Mouse (Mus musculus) forebrain, embryonic 13.5 days (tissue): ENCODE results near the gene Cd209a. TPM values are rescaled to one million over a fixed set of nuclear protein-coding genes. Genes with fewer than 3 reads are reported as not detected.
"Not testable (repeated sequence)": the region's sequence is repeated elsewhere in the genome, so short reads cannot be mapped to it uniquely, and the experiment has no call there.

Experiments used
- ATAC-seq: fragments of 200-750 bp; cut with Nextera tagmentation; 2 replicates; pipeline ENCODE4 v1.8.0; 2017
- H3K27ac ChIP-seq: fragments of 300-500 bp; sonication (generic); 2 replicates; pipeline ENCODE4 v1.5.1; 2015; ENCODE audit warnings: inconsistent platforms, mild to moderate bottlenecking, moderate library complexity
- H3K27me3 ChIP-seq: fragments of 300-500 bp; sonication (generic); 2 replicates; pipeline ENCODE4 v1.6.1; 2015; ENCODE audit warnings: mild to moderate bottlenecking, inconsistent platforms
- H3K36me3 ChIP-seq: fragments of 300-500 bp; sonication (generic); 2 replicates; pipeline ENCODE4 v1.6.1; 2015; ENCODE audit warnings: mild to moderate bottlenecking, inconsistent platforms; ENCODE audit not compliant: poor library complexity, severe bottlenecking
- H3K4me1 ChIP-seq: fragments of 300-500 bp; sonication (generic); 2 replicates; pipeline ENCODE4 v1.6.1; 2015; ENCODE audit warnings: inconsistent platforms
- H3K4me2 ChIP-seq: fragments of 300-500 bp; sonication (generic); 2 replicates; pipeline ENCODE4 v1.6.1; 2015; ENCODE audit warnings: inconsistent platforms, mild to moderate bottlenecking, moderate library complexity
- H3K4me3 ChIP-seq: fragments of 300-500 bp; sonication (generic); 2 replicates; pipeline ENCODE4 v1.5.1; 2015; ENCODE audit warnings: mild to moderate bottlenecking, inconsistent platforms
- H3K9ac ChIP-seq: fragments of 300-500 bp; sonication (generic); 2 replicates; pipeline ENCODE4 v1.6.1; 2015; ENCODE audit warnings: mild to moderate bottlenecking, inconsistent platforms
- H3K9me3 ChIP-seq: fragments of 300-500 bp; sonication (generic); replicated peaks from 2 replicates; pipeline ENCODE4 v1.6.1; 2016; ENCODE audit warnings: inconsistent platforms
- WGBS: fragments of 180-500 bp; shearing (Covaris S2); methylation state at CpG from one replicate; pipeline ENCODE4 v1.1.7; 2015; 5-methylcytosine and 5-hydroxymethylcytosine counted together
- polyA plus RNA-seq: library from polyadenylated mRNA; unstranded; fragments of >200 nt; fragmentation: Nextera tagmentation; extraction: Ambion mirVana; gene quantifications from 2 replicates; pipeline ENCODE4 v1.2.1, GENCODE M21; 2015

The Cd209a gene
- polyA plus RNA-seq: not detected in 2 replicates

GRCm38 (mm10) chr8:3748761-3749160 is at the start of gene Cd209a:
Gene Cd209a, minus strand, starts transcription at chr8:3748984.
- H3K9me3 ChIP-seq: peaks cover 18% of the 10 kb centered on the region
- no peak within 1 kb of the TSS for H3K9ac ChIP-seq
- WGBS: 94% methylated on average over 4 of the region's 4 CpGs
- H3K4me3 ChIP-seq: no peak within 1 kb of the TSS
- H3K4me1 ChIP-seq: no peaks in the 10 kb centered on the region
- no peaks in the 10 kb centered on the region for H3K36me3 ChIP-seq
- H3K27ac ChIP-seq: no peak within 1 kb of the TSS
- H3K27me3 ChIP-seq: no peaks in the 10 kb centered on the region
- no peak within 1 kb of the TSS for H3K4me2 ChIP-seq
- ATAC-seq: no peak

- H3K4me3 ChIP-seq, H3K27ac ChIP-seq, H3K4me2 ChIP-seq, ATAC-seq, H3K36me3 ChIP-seq, H3K27me3 ChIP-seq, H3K4me1 ChIP-seq, H3K9ac ChIP-seq: not testable (repeated sequence)
- peaks cover 34% of the 10 kb centered on the region for H3K9me3 ChIP-seq
- WGBS: 87% methylated on average over 5 of the region's 5 CpGs
Observed at GRCm38 (mm10) chr8:3768641-3769040, 19.9 kb upstream of the Cd209a start.

GRCm38 (mm10) chr8:3754261-3754850 is 5.6 kb upstream of the Cd209a start:
- Histone ChIP-seq H3K4me3 (no peak overlapping the region), H3K4me1 (no peaks in the 10 kb centered on the region), H3K27me3 (no peaks in the 10 kb centered on the region), H3K36me3 (no peaks in the 10 kb centered on the region), H3K9ac (no peak overlapping the region), H3K9me3 (peaks cover 25% of the 10 kb centered on the region), H3K27ac (no peak overlapping the region), H3K4me2 (no peak overlapping the region)
- WGBS: 70% methylated on average over 18 of the region's 18 CpGs
- ATAC-seq: peak; percentile 99

GRCm38 (mm10) chr8:3736947-3737346 is 11.8 kb downstream of the Cd209a start:
- Histone ChIP-seq H3K9ac (no peak overlapping the region), H3K27ac (no peak overlapping the region), H3K4me2 (no peak overlapping the region), H3K36me3 (no peaks in the 10 kb centered on the region), H3K27me3 (no peaks in the 10 kb centered on the region), H3K4me1 (no peaks in the 10 kb centered on the region), H3K9me3 (no peaks in the 10 kb centered on the region), H3K4me3 (no peak overlapping the region)
- ATAC-seq: no peak
- WGBS: 93% methylated on average over 2 of the region's 2 CpGs

- 93% methylated on average over 2 of the region's 2 CpGs for WGBS
- H3K4me2 ChIP-seq: no peak overlapping the region
- no peak overlapping the region for H3K27ac ChIP-seq
- H3K36me3 ChIP-seq: no peaks in the 10 kb centered on the region
- no peak overlapping the region for H3K9ac ChIP-seq
- no peaks in the 10 kb centered on the region for H3K9me3 ChIP-seq
- no peaks in the 10 kb centered on the region for H3K27me3 ChIP-seq
- no peak overlapping the region for H3K4me3 ChIP-seq
- H3K4me1 ChIP-seq: no peaks in the 10 kb centered on the region
- ATAC-seq: no peak
Observed at GRCm38 (mm10) chr8:3735599-3735998, 13.2 kb downstream of the Cd209a start.

DNA sequence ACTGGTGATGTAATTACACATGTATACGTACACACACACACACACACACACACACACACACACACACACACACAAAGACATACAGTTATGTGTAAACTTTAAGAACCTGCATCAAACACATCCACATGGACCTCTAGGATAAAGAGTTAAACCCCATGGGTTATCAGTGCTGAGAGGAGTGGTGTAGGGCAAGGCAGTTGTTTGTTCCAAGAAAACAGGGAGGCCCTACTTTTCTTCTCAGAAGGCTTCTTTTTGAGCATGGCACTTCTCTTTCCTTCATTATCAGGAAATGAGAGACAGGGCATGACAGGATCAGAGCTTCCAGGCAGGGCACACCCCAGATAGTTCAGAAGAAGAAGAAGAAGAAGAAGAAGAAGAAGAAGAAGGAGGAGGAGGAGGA is 14.7 kb downstream of the Cd209a start:
- 69% methylated on average over 1 of the region's 1 CpGs for WGBS
- no peak for ATAC-seq

GRCm38 (mm10) chr8:3721041-3721440 is 27.7 kb downstream of the Cd209a start:
- no peaks in the 10 kb centered on the region for H3K4me1 ChIP-seq

More for the DNA sequence above, 14.7 kb downstream of the Cd209a start:
- Histone ChIP-seq H3K4me1 (no peaks in the 10 kb centered on the region), H3K4me3 (no peak overlapping the region), H3K27ac (no peak overlapping the region), H3K27me3 (no peaks in the 10 kb centered on the region), H3K9me3 (no peaks in the 10 kb centered on the region), H3K36me3 (no peaks in the 10 kb centered on the region), H3K4me2 (no peak overlapping the region), H3K9ac (no peak overlapping the region)

DNA sequence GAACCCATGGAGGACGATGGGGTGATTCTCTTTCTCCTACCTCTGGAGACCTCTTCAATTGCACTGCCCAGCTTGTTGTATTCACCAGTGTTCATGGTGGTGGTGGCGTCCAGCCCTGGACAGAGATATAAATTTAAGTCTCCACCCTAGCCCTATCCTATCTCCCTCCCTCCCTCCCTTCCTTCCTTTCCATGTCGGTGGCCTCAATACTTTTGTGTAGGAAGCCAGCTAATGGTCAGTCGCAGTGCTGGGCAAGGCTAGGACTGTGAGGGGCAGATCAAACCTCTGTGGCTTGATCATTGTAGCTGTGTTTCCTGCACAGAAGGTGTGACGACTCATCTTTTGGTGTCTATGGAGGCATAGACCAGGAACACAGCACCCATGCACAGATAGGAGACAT is 28.2 kb downstream of the Cd209a start, which contains the start of gene Clec4g:
Gene Clec4g, minus strand, starts transcription at position 101 of the 400 bp plus-strand sequence.
- Histone ChIP-seq H3K4me1 (no peaks in the 10 kb centered on the region), H3K9me3 (no peaks in the 10 kb centered on the region), H3K4me3 (no peak within 1 kb of the TSS), H3K36me3 (no peaks in the 10 kb centered on the region), H3K27ac (no peak within 1 kb of the TSS), H3K4me2 (no peak within 1 kb of the TSS), H3K9ac (no peak within 1 kb of the TSS), H3K27me3 (no peaks in the 10 kb centered on the region)
- 70% methylated on average over 5 of the region's 5 CpGs for WGBS
- no peak for ATAC-seq

More at GRCm38 (mm10) chr8:3721041-3721440, 27.7 kb downstream of the Cd209a start:
- Histone ChIP-seq H3K27me3 (no peaks in the 10 kb centered on the region), H3K4me2 (no peak overlapping the region), H3K9ac (no peak overlapping the region), H3K9me3 (no peaks in the 10 kb centered on the region), H3K36me3 (no peaks in the 10 kb centered on the region), H3K27ac (no peak overlapping the region), H3K4me3 (no peak overlapping the region)
- WGBS: 24% methylated on average over 1 of the region's 1 CpGs
- no peak for ATAC-seq

- ATAC-seq: peak; percentile 51; the same call in 1 of the 2 replicates
- 0 out of 2 replicates have a peak overlapping the region, but pooled peaks have one; percentile 5 for H3K4me2 ChIP-seq
- H3K27ac ChIP-seq: no peak overlapping the region
- no peaks in the 10 kb centered on the region for H3K4me1 ChIP-seq
- H3K9me3 ChIP-seq: no peaks in the 10 kb centered on the region
- WGBS: 17% methylated on average over 14 of the region's 14 CpGs
- H3K36me3 ChIP-seq: no peaks in the 10 kb centered on the region
- no peak overlapping the region for H3K9ac ChIP-seq
- H3K4me3 ChIP-seq: no peak overlapping the region
- H3K27me3 ChIP-seq: no peaks in the 10 kb centered on the region
Observed at GRCm38 (mm10) chr8:3718559-3718958, 30.2 kb downstream of the Cd209a start.

- Histone ChIP-seq H3K27ac (no peak overlapping the region), H3K9me3 (no peaks in the 10 kb centered on the region), H3K4me3 (no peak overlapping the region), H3K4me2 (no peak overlapping the region), H3K4me1 (no peaks in the 10 kb centered on the region), H3K27me3 (no peaks in the 10 kb centered on the region), H3K9ac (no peak overlapping the region), H3K36me3 (no peaks in the 10 kb centered on the region)
- no peak for ATAC-seq
- 84% methylated on average over 12 of the region's 12 CpGs for WGBS
Observed at GRCm38 (mm10) chr8:3717321-3717954, 31.3 kb downstream of the Cd209a start.

DNA sequence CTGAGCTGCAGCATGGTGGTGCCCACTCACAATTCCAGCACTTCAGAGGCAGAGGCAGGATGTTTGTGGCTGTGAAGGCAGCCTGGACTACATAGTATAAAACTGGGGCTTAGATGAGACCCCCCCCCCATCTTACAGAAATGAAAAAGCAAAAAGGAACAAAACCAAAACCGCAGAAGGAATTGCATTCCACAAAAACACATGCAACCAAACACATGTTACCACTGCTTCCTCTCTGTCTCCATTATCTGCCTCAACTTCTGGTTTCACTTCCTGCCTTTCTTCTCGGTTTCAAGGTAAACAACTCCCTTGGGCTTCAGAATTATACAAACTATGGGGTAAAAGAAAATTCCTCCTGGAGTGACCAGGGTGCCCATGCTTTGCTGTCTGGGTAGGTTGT is 37.1 kb downstream of the Cd209a start:
- 69% methylated on average over 2 of the region's 2 CpGs for WGBS
- H3K9me3 ChIP-seq: no peaks in the 10 kb centered on the region

DNA sequence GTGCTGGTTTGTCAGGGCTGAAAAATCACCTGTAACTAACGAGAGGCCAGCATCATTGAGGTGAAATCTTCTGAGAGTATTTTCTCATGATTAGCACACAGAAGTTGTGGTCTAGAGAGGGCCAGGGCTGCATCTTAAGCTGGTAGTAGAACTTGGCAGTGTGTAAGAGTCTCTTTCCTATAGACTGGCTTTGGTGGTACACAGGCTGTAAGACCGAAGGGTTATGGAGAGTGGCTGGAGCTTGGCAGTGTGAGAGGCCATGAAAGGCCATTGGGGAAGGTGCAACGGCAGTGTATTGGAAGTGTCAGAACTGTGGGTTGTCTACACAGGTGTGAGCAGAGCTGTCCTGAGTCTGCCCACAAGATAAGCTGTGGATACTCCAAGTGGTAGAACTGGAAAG is 38.5 kb downstream of the Cd209a start:
- no peak overlapping the region for H3K27ac ChIP-seq
- no peaks in the 10 kb centered on the region for H3K4me1 ChIP-seq
- H3K36me3 ChIP-seq: no peaks in the 10 kb centered on the region
- H3K4me3 ChIP-seq: no peak overlapping the region
- no peaks in the 10 kb centered on the region for H3K27me3 ChIP-seq
- 89% methylated on average over 3 of the region's 3 CpGs for WGBS
- H3K9me3 ChIP-seq: no peaks in the 10 kb centered on the region
- ATAC-seq: no peak
- H3K9ac ChIP-seq: no peak overlapping the region
- no peak overlapping the region for H3K4me2 ChIP-seq

More for the DNA sequence above, 37.1 kb downstream of the Cd209a start:
- Histone ChIP-seq H3K9ac (no peak overlapping the region), H3K36me3 (no peaks in the 10 kb centered on the region), H3K27ac (no peak overlapping the region), H3K27me3 (no peaks in the 10 kb centered on the region), H3K4me2 (no peak overlapping the region), H3K4me1 (no peaks in the 10 kb centered on the region), H3K4me3 (no peak overlapping the region)
- ATAC-seq: no peak
